16 mouse cellular contexts compared by ENCODE assay signal in genomic region chr3:149086086-149086485, GRCm38 (mm10).
DNase-seq lines count a peak whose midpoint lies in the region; ATAC-seq and TF ChIP-seq lines count a peak whose summit lies in the region.
"Had no signal": no experiment of that assay in that cellular context is flagged by ENCODE, and none has a peak within 500 bp of the region (broad histone marks: within the 10 kb centered on the region; RNA-seq: fewer than 3 reads in every experiment).

No protein-coding gene starts in this region.

- H3K4me3 ChIP-seq in kidney, embryonic 16.5 days (ENCODE audit: low read length): no peak overlapping the region
- H3K4me3 ChIP-seq in bone marrow macrophage, adult 2 months (ENCODE audit: insufficient read depth, low read length): no peak overlapping the region
- no peak overlapping the region for H3K4me3 ChIP-seq in macrophage (ENCODE audit: inconsistent target)
- H3K4me3 ChIP-seq: left cerebral cortex, adult 2 months; liver, embryonic 12.5 days; midbrain, embryonic 12.5 days; neural tube, embryonic 13.5 days had no signal

- DNase-seq in kidney, postnatal 10 days: no peak
- DNase-seq in NIH3T3 (ENCODE audit: low read depth): peak; percentile 33
- DNase-seq in cerebellum, postnatal 4 days (ENCODE audit: low spot score in 2 of 2): no peak
- no peak for DNase-seq in left cerebral cortex, postnatal 25 days (ENCODE audit: low spot score in 2 of 2)
- DNase-seq: adrenal gland, postnatal 36 days; cerebellum, adult 2 months; heart, adult 18-20 months; kidney, postnatal 36 days had no signal

- no peak for TF ChIP-seq POLR2A in bone marrow macrophage, adult 2 months (IDR thresholded peaks at IDR 0.05; ENCODE audit: borderline replicate concordance, low read depth, low read length)

- H3K27me3 ChIP-seq in kidney, embryonic 16.5 days (ENCODE audit: insufficient read depth, low read length): no peaks in the 10 kb centered on the region

- no peak overlapping the region for H3K9ac ChIP-seq in kidney, embryonic 16.5 days (replicated peaks; ENCODE audit: low read length)
- H3K9ac ChIP-seq: liver, embryonic 12.5 days; midbrain, embryonic 12.5 days; neural tube, embryonic 13.5 days had no signal

- H3K9me3 ChIP-seq in kidney, embryonic 16.5 days (ENCODE audit: low read length): no peaks in the 10 kb centered on the region
- H3K9me3 ChIP-seq: liver, embryonic 12.5 days; midbrain, embryonic 12.5 days; neural tube, embryonic 13.5 days had no signal

- intact Hi-C loops in left cerebral cortex, postnatal 25 days (cut with DNase I): no loop called here

- no peaks in the 10 kb centered on the region for H3K36me3 ChIP-seq in kidney, embryonic 16.5 days (ENCODE audit: insufficient read depth, low read length)
- H3K36me3 ChIP-seq in macrophage (ENCODE audit: inconsistent target): no peaks in the 10 kb centered on the region
- H3K36me3 ChIP-seq: liver, embryonic 12.5 days; midbrain, embryonic 12.5 days; neural tube, embryonic 13.5 days had no signal

- WGBS in kidney, embryonic 16.5 days: 87% methylated on average over 3 of the region's 3 CpGs
- WGBS in macrophage (ENCODE audit: missing documents): 36% methylated on average over 3 of the region's 3 CpGs

- no peaks in the 10 kb centered on the region for H3K79me2 ChIP-seq in macrophage (ENCODE audit: inconsistent target)

- peak overlapping the region; percentile 8; the same call in 1 of the 2 replicates for H3K27ac ChIP-seq in kidney, embryonic 16.5 days (ENCODE audit: low read length)
- H3K27ac ChIP-seq in bone marrow macrophage, adult 2 months (ENCODE audit: insufficient read depth, low read depth, low read length): peak overlapping the region; percentile 88
- peak overlapping the region; percentile 71 for H3K27ac ChIP-seq in macrophage
- H3K27ac ChIP-seq: left cerebral cortex, adult 2 months; liver, embryonic 12.5 days; midbrain, embryonic 12.5 days; neural tube, embryonic 13.5 days had no signal

- no peak overlapping the region for H3K4me2 ChIP-seq in kidney, embryonic 16.5 days (replicated peaks; ENCODE audit: low read depth, low read length)
- H3K4me2 ChIP-seq: liver, embryonic 12.5 days; midbrain, embryonic 12.5 days; neural tube, embryonic 13.5 days had no signal

- H3K4me1 ChIP-seq in kidney, embryonic 16.5 days (ENCODE audit: insufficient read depth, low read length): peaks cover 50% of the 10 kb centered on the region
- peaks cover 38% of the 10 kb centered on the region for H3K4me1 ChIP-seq in bone marrow macrophage, adult 2 months (ENCODE audit: control insufficient read depth, insufficient read depth, low read length)

- TF ChIP-seq CTCF in bone marrow macrophage, adult 2 months (IDR thresholded peaks at IDR 0.05; ENCODE audit: low read depth, low read length): no peak

- no peak for ATAC-seq in kidney, embryonic 16.5 days (ENCODE audit: low FRiP score, low TSS enrichment)
- ATAC-seq: forebrain, embryonic 16.5 days; liver, embryonic 12.5 days had no signal

Comparison
In these comparisons a context has a peak if more than half of its experiments do, and no peak if none do; other contexts are left out.
1. H3K27ac ChIP-seq: peak in every context shown above with its lines; median percentile 88 in bone marrow macrophage, adult 2 months; 71 in macrophage; 8 in kidney, embryonic 16.5 days.